Mouse (Mus musculus) monocyte, adult 5-6 weeks (primary cell): ENCODE measurements around the gene Mylk. TPM values are rescaled to one million over a fixed set of nuclear protein-coding genes. Genes with fewer than 3 reads are reported as not detected.
"Not testable (repeated sequence)": the region's sequence is repeated elsewhere in the genome, so short reads cannot be mapped to it uniquely, and the experiment has no call there.

Experiments used
- ATAC-seq: fragments of 153-309, 156-312 bp; replicated peaks from 2 replicates; pipeline ENCODE4 v1.8.0; 2017; ENCODE audit warnings: mild to moderate bottlenecking; ENCODE audit not compliant: low TSS enrichment, insufficient number of reproducible peaks, severe bottlenecking, poor library complexity, low FRiP score
- total RNA-seq: library from RNA; stranded (forward); fragments of 200-1000, 200-491, 200-594 nt; gene quantifications from 3 replicates; pipeline ENCODE4 v1.2.3, GENCODE M21; 2017

The Mylk gene
- 4.7 to 28.2 TPM (median 5.3 TPM) in 3 replicates for total RNA-seq

DNA sequence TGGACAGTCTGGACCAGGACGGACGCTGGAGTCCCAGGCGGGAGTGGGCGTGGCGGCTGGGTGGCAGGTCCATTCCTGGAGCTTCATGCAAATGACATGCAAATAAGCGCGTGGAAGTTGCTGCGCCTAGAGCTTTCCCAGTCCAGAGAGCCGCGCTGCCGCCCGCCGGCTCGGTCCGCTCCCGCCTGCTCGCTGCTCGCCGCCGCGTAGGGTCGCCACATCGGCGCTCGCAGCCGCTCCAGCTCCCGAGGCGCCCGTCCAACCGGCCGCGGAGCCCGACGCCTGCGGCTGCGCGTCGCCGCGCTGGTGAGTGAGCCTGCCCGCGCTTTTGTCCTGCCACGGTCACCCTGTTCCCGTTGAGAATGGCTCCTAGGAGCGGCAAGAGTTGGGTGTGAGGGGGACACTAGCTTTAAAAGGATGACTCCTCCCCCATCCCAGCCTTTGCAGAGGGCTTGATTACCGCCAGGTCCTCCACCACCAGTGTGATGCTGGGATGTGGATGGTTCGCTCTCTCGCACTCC lies at the start of gene Mylk:
Gene Mylk (plus strand): TSS at position 146 of the 521 bp plus-strand sequence.
- no peak for ATAC-seq

DNA sequence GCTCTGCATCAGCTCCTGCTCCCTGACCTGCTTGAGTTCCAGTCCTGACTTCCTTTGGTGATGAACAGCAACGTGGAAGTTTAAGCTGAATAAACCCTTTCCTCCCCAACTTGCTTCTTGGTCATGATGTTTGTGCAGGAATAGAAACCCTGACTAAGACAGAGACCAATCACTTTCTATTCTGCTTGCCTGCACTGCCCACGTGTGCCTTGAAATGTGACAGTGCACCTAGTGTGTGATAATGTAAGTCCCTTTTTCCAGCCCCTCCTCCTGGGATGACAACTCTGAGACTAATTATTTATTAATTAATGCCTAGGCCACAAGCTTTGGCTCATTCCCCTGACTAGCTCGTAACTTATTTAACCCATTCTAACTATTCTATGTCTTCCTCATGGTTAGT lies 46.3 kb upstream of the Mylk start:
- ATAC-seq = not testable (repeated sequence)

DNA sequence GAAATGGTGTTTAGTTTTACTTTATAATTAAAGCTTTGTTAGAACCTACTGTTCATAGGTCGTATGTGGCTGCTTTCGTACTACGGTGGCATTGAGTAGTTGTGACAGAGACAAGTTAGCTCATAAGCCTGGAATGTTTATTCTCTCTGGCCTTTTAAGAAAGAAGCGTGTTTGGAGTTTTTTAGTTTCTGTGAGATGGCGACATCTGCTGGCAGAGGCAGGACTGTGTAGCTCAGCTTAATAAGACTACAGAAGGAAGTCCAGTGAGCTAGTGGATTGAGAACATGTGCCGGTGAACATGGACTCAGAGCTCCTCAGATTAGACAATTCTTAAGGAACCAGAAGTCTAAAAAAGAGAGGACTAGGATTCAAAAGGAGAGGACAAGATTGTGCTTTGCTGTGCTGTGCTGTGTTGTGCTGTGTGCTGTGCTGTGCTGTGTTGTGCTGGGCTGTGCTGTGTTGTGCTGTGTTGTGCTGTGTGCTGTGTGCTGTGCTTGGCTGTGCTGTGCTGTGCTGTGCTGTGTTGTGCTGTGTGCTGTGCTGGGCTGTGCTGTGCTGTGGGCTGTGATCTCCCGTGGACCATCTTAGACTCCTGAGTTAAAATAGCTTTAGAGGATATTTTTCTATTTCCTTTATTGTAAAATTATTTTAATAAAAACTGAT lies 44.7 kb upstream of the Mylk start:
- peak; percentile 59 for ATAC-seq

DNA sequence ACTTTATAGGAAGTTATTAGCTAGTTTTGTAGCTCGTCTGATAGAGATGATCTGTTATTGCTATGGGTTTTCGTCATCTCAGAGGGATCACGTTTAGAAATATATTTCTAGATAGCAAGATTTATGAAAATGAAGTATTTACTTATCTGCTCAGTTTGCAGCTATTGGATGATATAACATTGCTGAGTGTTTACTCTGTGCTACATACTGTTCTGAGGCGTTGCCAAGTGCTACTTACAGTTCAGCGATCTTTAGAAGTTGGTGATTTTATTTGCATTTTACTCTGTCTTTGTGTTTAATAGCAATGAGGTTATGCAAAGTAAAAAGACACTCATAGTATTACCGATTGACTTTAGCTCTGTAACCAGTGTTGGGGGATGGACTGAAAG lies 44.2 kb upstream of the Mylk start:
- no peak for ATAC-seq

DNA sequence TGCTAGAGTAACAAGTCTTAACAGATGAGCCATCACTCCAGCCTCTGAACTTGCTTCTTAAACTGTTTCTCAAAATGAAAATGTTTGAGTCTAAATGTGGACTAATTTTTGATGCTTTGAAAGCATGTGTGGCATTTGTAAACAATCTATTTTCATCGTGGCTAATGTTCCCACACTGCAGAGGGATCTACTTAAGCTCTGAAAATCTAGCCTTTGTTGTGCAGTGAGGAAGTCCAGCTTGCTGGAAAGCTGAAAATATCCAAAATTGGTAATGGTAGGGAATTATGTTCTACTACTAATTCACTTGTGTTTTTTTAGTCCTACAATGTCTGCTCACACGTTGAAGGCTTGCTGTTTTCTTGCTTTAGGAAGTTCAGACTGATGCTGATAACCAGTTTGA lies 39.0 kb upstream of the Mylk start:
- ATAC-seq = no peak

DNA sequence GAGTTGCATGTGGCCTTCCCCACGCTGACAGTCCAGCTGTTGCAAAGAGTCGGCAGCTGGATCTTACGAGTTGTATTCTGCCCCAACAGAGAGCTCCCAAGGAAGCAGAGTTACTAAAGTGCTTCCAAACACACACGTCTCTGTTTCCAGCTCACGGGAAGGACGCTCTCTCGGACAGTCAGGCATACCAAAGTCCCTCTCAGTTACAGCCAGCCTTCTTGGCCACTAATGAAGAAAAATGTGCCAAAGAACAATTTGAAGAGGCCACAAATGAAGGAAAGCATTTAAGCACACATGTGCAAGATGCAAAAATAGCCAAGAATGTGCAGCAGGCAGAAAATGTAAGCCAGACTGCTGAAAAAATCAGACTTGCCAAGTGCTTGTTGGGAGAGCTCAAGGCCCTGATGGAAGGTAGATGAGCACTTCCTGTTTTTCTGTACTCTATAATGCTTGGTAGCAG lies 38.5 kb upstream of the Mylk start:
- ATAC-seq = no peak

DNA sequence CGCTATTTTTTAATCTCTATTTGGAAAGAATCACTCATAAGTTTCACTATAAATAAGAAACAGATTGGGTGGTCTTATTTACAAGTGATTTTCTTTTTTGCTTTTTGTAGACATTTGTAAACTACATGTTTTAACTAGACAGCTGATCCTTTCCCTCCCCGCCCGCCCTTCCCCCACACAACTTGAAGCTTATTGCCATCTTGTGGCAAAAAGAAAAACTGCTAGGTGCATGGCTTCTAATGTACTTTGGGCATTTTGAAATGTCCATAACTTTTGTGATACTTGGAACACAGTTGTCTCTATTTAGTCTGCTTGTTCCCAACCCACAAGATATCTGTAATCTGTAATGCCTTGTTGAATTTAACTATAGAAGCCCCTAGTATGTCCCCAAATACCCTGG lies 33.5 kb upstream of the Mylk start:
- ATAC-seq = no peak

DNA sequence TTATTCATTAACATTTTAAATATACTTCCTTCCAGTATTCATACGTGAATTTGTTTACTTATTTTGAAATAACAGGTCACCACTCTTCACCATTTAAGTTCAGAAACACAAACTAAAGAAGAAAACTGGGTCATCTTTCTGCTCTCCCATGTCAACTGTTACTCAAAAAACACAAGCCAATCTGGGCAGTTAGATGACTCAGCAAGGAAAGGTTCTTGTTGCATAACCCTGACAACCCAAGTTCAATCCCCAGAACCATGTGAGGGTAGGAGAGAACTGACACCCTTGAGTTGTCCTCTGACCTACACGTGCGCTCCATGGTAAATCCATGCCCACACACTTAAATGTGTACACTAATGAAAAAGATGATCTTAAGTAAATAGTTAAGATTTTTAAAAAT lies 19.9 kb upstream of the Mylk start:
- ATAC-seq = no peak

DNA sequence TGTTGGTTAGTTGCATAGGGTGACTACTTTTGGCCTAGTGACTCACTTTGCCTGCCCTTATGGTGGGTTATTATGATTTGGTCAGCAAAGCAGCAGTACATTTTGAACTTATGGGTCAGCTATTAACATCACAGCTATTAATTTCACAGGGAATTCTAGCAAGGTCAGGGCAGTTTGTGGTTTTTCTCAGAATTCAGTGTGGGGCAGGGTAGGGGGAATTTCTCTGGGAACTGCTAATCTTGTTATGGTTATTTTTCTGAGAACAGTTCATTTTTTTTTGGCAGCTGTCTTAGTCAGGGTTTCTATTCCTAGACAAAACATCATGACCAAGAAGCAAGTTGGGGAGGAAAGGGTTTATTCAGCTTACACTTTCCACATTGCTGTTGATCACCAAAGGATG lies 16.4 kb upstream of the Mylk start:
- not testable (repeated sequence) for ATAC-seq

DNA sequence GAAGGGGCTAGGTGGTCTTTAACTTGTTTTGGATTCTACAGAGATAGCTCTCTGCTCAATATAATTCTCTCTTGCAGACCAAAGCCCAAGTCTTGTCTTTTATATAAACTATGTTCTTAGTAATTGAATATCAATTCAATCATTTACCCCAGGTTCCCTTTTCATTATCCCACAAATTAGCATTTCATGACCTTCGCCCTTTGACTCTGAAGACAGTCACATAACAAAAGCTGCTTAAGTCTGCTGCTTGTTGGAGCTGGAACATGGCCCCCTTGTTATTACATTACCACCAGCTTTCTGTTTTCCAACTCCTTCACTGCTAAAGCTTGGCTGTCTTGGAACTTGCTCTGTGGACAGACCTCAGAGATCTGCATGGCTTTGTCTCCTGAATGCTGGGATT lies 15.6 kb upstream of the Mylk start:
- no peak for ATAC-seq

DNA sequence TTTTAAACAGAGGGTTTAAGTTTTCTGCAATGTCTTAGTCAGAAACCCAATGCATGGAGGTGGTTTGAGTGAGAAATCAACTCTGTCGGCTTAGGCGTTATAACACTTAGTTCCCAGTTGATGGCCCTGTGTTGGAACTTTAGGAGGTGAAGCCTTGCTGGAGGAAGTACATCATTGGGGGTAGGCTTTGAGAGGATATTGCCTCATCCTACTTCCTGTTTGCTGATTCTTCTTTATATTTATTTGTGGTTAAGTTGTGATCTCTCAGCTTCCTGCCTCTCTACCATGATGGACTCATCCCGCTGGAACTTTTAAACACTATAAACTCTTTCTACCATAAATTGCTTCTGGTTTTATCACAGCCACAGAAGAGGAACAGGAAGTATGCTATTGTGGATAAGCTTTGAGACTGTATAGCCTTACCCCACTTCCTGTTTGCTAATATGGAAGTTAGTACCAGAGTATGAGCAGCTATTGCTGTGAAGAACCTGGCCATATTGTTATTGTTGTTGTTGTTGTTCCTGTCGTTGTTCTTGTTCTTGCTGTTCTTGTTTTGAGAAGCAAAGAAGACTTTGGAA lies 6.3 kb upstream of the Mylk start:
- 0 out of 2 replicates have a peak, but pooled peaks have one; percentile 53 for ATAC-seq

DNA sequence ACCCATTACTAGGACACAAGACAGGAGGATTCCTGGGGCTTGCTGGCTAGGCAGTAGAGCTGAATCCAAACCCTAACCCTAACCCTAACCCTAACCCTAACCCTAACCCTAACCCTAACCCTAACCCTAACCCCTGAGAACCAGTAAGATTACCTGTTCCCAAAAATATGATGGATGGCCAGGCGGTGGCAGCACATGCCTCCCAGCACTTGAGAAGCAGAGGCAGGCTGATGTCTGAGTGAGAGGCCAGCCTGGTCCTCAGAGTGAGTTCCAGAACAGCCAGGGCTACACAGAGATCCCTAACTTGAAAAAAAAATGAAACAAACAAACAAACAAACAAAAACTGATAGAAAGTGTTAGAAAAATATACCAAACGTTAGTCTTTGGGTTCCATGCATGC lies 2.1 kb upstream of the Mylk start:
- ATAC-seq = no peak; the same call in 1 of the 2 replicates

DNA sequence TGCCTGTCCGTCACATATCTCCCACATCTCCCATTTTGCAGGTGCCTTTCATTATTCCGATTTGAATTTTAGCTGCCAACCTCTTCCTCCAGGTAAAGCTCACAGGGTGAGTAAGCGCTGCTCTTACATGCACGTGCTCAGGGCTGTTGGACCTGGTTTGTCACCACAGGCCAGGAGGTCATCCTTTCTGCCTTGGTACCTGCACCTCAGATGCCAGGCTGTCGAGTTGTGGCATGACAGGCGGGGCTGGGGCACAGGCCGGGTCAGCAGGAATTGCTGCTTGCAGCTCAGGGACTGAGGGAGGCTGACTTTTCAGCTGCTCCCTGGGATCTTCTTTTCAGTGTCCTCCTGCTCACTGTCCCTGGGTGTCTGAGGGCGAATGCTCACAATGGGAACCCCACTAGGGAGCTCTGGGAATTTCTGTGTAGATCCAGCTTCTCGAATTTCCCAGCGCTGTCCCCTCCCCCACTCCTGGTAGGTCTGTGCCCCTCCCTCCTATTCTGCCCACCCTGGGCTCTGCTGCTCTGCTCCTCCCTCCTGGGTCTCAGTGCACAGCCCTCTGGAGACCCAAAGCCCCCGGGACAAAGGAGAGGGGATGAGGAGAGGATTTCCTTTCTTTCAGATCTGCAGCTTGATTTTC lies 3.2 kb downstream of the Mylk start:
- ATAC-seq = no peak

DNA sequence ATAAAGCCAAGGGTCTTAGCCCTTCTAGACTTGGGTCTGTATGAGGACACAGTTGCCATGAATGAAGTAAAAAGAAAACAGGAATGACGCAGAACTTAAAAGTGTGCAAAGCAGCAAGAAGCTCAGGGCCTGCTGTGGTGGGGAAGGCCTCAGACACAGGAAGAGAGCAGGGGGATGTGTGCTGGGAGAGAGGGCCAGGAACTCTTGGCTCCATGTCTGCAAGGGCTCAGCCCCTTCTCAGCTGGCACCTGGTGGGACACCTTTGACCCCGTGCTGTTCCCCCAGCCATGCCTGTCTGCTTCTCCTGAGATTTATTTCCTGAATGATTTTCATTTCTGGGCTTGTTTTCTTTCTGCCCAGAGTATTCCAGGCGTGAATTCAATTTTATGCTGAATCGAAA lies 4.5 kb downstream of the Mylk start:
- no peak for ATAC-seq

DNA sequence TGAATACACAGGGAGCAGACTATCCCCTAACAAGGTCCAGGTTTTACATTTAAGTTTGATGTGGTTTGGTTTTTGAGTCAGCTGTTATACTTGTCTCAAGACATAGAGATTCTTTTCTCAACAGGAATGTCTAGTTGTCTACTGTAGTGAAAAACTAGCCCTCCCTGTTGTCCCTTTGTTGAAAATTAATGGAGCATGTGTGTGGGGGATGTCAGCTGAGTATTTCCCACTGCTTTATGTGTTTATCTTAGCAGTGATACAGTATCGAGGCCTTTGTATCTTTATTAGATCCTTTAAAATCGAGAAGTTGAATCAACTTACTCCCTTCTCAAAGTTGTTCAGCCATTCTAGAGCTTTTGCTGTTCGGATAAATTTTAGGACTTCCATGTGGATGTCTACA lies 7.0 kb downstream of the Mylk start:
- no peak for ATAC-seq

DNA sequence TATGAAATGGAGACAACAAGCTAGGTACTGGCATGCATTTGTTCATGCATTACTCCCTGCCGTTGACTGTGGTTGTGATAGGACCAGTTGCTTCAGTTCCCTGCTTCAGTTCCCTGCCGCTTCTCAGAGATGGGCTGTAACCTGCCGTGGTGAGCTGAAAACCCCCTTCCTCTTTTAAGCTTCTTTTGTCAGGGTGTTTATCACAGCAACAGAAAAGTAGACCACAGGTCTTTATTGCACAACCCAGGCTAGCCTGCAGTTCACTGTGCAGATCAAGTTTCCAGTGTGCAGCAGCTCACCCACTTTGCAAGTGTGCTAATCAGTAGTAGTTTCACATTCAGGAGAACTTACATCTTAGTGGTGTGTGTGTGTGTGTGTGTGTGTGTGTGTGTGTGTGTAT lies 8.0 kb downstream of the Mylk start:
- no peak for ATAC-seq

DNA sequence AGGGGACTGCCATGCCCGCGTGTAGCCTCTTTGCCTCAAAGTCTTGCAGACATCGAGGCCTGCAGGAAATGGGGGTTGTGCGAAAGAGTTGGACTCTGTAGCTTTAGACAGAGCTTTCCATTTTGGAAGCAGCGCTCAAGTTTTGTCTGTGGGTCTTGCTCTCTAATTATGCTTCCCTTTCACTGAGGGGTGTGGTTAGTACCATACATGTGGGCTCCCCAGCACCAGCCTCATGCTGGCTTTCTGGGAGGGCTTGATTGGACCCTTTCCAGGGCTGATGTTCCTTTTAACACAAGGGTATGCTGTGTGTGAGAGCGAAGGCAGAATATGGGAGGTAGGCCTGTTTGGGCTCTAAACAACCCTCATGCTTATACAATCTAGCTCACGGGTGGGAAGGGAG lies 12.0 kb downstream of the Mylk start:
- ATAC-seq = no peak

DNA sequence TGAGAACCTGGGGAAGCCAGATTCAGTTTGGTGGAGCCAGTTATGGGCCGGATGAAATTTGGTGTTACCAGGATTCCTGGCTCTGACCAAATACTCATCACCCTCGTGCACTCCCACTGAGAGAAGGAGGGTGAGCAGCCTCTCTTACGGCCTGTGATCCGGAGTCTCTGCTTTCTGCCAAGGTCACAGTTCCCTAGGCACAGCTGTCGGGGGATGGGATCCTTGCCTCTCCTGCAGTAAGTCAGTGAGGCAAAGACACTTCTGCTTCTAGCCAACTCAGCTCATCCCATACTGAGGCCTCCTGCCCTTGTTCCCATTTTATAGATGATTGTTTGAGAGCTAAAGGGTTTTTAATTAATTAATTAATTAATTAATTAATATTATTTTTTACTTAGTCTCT lies 13.2 kb downstream of the Mylk start:
- no peak for ATAC-seq

DNA sequence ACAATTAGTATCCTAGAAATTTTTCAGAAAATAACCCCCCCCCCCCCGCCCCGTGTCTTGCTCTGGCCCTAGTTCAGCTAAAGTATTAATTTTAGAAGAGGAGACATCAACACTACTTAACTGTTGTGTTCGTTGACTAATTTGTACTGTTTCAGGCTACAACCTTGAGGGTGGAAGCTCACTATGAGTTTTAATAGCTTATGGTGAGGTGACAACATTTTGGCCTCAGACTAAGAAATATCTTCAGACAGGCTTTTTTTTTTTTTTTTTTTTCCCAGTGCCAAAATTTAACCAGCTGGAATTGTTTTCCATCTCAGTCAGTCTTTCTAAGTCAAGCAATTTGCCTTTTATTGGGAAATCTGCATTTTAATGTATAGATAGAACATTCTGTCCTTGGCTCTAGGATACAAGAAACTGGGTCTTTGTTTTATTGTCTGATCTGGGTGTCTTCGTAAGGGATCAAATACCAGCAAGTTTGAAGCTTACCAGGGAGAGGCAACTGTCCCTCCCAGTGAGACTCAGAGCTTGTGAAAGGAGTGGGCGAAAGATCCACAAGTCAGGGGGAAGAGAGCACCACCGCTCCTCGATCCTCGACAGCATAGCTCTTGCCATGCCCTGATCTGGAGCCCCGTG lies 19.1 kb downstream of the Mylk start:
- ATAC-seq = no peak

DNA sequence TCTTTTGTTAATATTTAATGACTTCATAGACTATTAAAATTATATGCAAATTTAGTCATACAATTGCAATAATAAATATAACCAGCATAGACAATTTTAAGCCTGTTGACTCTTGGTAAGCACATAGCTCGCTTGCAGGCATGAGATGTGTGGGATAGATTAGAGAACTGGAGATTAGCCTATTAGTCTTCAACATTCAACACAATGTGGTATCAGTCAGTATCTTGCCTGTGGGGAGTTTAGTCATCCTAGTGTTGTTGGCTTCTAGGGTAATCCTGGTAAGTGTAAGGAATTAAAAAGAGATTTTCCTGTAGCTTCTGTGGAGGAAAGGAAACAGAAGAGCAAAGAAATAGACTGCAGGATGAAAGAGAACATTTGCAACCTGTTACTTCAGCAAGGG lies 20.7 kb downstream of the Mylk start:
- ATAC-seq = no peak
